Mouse (Mus musculus): ENCODE data around the gene Depdc5.
"Not testable (repeated sequence)": the region's sequence is repeated elsewhere in the genome, so short reads cannot be mapped to it uniquely, and the experiment has no call there.

Gene Depdc5

DNA sequence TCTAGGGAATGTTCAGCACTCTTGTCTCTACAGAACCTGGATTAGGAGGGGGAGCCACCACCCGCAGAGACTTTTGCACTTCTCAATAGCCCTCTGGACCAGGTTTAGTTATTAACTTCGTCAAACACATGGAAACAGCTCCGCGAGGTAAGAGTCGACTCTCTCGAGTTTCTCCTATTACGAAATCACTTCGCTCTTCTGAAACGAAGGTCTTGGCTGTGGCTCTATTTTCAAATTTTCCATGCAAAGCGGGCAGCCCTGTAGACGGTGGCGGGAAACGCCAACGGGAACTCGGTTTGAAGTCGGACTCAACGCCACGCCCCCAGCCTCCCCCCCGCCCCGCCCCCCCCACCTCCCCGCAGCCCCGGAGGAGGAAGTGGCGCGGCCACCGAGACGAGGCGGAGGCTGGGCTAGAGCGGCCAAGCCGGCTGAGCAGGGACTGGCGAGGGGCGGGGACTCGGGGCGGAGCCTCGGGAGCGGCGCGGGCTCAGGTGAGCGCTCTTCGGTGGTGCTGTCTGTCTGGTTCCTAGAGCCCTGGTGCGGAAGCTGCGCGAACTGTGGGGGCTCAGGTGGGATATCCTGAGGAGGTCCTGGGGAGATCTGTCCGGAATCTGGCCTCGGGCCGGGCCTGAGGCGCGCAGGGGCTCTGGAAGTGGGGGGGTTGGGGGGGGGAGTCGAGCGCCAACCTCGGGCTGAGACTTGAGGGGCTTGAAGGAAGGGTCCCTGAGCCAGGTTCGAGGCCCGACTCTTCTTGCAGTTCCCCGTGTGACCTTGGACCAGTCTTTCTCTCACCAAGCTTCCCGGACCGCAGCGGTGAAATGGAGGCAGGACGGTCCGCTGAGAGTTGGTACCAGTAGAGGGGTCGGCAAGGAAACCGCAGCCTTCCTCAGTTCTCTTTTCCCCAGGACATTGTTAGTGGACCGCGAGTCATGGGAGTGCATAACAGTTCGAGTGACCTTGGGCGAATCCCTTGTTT, at the start of gene Depdc5:
Gene Depdc5, plus strand, starts transcription at position 449 of the 976 bp plus-strand sequence.
- peak; percentile 97 for DNase-seq (ENCODE audit: low read depth, low spot score)

DNA sequence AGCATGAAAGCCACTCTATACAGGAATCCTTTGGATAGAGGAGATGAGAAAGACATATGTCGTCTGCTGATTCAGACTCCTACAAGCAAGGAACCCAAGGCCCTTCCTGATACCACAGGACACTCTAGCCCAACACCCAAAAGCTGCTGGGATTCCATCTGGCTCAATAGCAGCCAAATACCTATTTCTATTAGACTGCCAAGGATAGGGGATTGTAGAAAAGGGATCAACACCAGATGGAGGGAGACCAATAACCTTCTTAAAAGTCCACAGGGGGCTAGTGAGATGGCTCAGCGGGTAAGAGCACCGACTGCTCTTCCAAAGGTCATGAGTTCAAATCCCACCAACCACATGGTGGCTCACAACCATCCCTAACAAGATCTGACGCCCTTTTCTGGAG, 48.1 kb upstream of the Depdc5 start:
- peak; percentile 33 for DNase-seq (ENCODE audit: low read depth, low spot score)

DNA sequence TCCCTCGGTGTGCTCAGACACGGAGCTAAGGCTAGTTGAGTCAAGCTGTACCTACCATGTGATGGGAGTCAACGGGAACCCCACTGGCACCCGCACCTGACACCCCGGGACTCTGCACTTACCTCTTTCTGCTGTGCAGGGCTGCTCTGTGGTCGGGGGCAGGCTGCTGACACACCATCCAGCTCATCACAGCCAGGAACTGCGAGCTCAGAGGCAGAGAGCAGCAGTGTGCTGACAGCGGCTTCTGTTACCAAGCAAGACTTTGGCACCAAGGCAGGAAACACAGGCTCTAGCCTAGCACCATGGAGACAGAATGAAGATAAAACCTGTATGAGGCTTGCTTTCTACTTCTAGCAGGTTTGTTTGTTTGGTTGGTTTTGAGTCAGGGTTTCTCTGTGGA, 43.0 kb upstream of the Depdc5 start:
- peak; percentile 52 for DNase-seq (ENCODE audit: low read depth, low spot score)

DNA sequence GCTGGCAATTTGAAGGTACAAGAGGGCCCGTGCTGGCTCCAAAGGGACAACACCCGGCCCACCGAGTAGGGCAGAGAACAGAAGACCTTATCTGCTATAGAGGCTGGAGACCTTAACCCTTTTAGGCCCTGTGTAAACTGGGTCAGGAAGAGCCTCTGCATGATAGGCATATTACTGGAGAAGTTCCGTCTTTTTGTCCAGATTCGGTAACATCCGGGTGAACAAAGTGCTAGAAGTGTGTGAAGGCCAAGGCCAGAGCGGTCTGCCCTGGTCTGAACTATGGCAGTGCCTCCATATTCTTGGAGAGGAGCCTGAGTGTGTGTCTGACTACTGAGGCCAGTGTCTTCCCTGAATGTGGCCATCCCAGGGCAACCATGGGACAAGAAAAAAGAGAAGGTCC, 36.5 kb upstream of the Depdc5 start, which contains the start of gene Gm20671:
Gene Gm20671, minus strand, starts transcription at position 101 of the 400 bp plus-strand sequence.
- no peak for DNase-seq (ENCODE audit: low read depth, low spot score)

DNA sequence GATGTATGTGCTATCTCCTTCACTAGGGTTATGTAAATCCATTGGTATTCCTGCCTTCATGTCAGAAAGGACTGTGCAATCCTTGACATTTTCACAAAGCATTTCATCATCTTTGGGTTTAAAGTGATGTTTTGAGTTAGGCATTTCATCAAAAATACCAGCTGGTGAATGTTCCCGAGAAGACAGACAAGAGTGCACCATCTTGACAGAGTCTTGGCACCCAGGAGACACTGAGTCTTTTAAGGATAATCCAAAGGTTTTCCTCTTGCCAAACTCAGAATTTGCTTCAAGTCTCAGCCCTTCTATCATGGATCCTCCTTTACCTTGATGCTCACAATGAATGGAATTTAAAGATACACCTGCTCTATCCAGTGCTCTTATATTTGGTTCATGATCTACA, 34.7 kb upstream of the Depdc5 start:
- peak; percentile 29 for DNase-seq (ENCODE audit: low read depth, low spot score)

DNA sequence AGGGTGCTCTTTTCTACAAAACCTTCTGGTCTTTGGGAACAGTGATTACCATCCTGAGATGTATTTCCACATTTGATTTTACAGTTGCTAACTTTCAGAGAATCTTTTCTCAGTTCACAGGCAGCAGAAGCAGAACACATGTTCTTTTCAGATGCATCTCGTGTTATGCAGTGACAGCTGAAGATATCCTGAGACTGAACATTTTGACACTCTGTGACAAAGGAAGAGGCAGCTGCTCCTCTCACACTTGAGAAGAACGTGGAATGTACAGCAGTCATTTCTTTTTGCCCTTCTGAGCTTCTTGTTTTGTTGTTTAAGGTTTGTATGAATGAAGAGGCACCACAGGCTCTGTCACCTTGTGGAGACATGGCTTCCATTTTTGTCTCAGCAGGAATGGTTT, 33.4 kb upstream of the Depdc5 start:
- DNase-seq (ENCODE audit: low read depth, low spot score): peak; percentile 29

DNA sequence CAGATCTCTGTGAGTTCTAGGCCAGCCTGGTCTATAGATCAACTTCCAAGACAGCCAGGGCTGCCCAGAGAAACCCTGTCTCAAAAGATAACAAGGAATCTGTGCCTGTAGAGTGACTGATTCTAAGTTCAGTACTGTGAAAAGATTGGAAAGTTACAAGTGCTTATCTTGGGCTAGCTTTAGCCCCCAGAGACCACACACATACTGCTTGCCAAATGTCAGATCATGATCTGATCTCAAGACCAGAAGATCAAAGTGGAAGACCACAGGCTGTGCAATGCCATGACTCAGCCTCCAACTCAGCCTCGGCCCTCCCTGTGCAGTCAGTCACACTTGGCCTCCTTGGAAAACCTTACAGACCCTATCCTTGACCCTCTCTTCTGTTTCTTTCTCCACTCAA, 29.0 kb upstream of the Depdc5 start:
- DNase-seq (ENCODE audit: low read depth, low spot score): no peak

DNA sequence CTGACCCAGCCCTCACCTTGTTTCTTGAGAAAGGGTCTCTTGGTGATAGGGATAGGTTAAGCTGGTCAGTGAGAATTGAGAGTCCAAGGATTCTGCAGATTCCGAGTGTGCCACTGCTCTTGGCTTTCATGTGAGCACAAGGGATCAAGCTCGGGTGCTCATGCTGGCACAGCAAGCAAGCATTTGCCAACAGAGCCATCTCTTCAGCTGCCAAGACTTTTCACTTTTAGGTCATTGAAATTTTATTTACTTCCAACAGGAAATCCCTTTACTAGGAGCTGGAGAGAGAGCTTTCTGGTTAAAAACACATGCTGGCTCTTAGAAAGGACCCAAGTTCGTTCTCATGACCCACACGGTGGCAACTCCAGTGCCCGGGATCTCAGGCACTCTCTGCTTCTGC, 26.5 kb upstream of the Depdc5 start:
- DNase-seq (ENCODE audit: low read depth, low spot score): peak; percentile 33

DNA sequence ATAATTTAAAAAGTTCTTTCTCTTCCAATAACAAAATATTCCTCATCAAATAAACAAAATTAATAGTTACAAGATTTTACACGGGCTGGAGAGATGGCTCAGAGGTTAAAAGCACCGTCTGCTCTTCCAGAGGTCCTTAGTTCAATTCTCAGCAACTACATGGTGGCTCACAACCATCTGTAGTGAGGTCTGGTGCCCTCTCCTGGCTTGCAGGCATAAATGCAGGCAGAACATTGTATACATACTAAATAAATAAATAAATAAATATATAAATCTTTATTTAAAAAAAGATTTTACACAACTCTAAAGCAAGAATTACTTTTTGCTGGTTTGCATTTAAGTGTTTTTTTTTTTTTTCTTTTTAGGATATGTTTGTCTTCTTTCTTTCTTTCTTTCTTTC, 23.5 kb upstream of the Depdc5 start:
- no peak for DNase-seq (ENCODE audit: low read depth, low spot score)

DNA sequence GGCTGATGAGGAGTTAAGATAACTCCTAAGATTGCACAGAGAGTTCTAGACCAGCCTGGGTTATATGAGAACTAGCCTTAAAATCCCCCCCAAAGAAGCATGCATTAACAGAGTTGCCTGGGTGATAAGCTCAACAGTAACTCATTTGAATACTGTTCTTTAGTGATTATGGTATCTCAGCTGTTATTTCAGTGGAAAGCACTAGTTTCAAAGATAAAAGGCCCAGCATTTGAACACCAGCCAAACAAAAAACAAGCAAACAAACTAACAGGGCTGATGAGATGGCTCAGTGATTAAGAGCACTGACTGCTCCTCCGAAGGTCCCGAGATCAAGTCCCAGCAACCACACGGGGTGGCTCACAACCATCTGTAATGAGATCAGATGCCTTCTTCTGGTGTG, 14.3 kb upstream of the Depdc5 start:
- no peak for DNase-seq (ENCODE audit: low read depth, low spot score)

DNA sequence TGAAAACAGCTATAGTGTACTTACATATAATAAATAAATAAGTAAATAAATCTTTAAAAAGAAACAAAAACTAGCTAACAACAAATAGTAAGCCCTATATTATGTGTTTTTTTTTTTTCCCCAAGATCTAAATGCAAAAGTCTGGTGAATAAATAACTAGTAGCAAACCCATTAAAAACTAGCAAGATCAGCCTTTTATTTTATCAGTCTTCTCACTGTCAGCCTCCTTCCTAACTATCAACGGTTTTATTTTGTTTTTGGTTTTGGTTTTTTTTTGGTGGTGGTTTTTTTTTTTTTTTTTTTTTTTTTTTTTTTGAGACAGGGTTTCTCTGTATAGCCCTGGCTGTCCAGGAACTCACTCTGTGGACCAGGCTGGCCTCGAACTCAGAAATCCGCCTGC, 13.9 kb upstream of the Depdc5 start:
- not testable (repeated sequence) for DNase-seq (ENCODE audit: low read depth, low spot score)

DNA sequence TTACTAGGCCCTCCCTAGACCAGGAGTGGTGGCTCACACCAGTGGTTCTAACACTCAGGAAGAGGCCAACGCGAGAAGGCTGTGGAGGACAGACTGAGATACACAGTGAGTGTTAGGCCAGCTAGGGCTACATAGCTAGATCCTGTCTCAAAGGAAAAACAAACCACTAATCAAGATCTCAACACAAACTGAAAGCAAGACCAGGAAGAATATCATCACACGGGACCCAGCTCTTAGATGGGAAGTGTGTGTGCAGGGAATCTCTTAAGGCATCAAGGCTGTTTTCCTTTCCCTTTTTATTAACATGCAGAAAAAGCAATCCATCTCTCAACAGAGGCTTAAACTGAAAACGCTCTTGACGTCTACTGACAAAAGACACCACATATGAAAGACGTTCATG, 11.5 kb upstream of the Depdc5 start:
- DNase-seq (ENCODE audit: low read depth, low spot score): no peak

DNA sequence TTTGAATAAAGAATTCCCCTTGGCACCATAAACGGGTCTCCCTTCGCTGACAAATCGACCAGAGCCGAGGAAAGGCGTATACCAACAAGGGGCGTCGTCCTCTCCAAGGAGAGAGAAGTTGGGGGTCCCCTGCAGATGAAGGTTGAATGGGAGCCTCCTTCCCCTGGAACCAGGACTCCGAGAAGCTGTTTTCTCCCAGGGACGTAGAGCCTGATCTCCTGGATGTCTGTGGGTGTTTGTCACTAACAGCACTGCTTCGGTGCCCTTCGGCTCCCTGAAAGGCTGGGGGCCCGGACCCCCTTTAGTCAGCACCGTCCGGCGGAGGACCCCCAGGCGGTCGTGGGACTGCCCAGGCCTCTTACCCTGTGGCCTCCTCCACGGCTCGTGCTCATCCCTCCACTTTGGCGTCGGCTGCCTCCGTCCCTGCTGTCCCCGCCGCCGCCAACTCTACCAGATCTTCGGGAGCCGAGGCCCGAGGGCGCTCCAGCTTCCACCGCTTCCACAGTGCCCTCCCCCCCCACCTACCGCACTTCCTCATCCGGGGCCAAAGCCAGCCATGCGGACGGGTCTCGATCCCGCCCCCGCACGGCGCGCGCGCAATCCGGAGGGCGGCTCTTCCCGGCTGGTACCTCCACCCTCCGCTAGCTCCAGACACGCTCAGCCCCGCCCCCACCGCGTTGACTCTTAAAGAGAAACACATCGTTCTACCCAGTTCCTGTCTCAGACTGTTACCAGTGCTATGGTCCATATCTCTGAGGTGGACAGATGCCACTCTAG, 9.6 kb upstream of the Depdc5 start, which contains the start of gene Prr14l:
Gene Prr14l, minus strand, starts transcription at position 526 of the 777 bp plus-strand sequence.
- peak; percentile 98 for DNase-seq (ENCODE audit: low read depth, low spot score)

DNA sequence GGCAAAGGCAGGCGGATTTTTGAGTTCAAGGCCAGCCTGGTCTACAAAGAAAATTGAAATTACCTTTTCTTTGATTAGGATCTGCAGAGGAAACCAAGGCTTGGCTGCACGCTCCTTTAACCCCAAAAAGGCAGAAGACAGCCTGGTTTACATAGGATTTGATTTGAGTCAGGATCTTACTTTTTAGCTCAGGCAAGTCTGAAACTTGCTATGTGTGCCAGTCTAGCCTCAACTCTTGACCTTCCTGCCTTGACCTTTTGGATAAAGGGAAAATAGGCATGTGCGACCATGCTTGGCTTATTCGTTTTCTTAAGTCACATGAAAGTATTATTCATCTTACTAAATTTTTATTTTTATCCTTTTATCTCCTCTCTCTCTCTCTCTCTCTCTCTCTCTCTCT, 8.7 kb upstream of the Depdc5 start:
- no peak for DNase-seq (ENCODE audit: low read depth, low spot score)

DNA sequence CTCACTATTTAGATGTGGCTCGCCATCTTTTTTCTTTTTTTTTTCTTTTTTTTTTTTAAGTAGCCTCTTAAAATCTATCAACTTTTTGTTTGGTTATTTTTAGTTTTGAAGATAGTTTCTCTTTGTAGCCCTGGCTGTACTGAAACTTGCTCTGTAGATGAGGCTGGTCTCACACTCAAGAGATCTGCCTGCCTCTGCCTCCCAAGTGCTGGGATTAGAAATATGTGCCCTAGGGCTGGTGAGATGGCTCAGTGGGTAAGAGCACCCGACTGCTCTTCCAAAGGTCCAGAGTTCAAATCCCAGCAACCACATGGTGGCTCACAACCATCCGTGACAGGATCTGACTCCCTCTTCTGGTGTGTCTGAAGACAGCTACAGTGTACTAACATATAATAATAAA, 8.2 kb upstream of the Depdc5 start:
- not testable (repeated sequence) for DNase-seq (ENCODE audit: low read depth, low spot score)

DNA sequence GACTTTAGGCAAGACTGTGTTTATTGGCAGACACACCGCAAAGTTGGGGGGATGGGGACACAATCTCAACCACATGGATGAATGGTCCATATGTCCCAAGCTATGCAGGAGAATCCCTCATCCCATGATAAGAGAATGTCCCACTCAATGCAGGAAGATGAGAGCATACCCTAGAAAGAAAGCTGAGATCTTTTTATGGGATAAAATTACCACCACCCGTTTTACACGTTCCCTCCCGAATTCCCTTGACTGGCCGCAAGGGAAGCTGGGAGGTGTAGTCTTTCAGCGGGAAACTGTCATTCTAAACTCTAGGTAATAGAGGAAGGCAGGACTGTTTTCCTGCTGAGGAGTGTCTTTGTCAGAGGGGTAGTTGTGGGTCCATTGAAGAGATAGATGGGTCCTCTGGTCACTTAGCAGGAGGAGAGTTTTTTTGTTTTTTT, 5.7 kb upstream of the Depdc5 start:
- DNase-seq (ENCODE audit: low read depth, low spot score): peak; percentile 85

DNA sequence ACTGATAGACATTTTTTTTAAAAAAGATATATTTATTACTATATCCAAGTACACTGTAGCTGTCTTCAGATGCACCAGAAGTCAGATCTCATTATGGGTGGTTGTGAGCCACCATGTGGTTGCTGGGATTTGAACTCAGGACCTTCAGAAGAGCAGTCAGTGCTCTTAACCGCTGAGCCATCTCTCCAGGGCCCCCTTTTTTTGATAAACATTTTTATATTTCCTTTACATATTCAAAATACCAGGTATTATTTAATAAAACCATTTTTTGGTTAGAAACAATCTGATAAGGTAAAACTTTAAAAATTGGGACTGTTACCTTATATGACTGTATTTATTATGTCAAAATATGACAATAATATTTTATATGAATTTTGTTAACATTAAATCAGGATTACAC, 2.4 kb upstream of the Depdc5 start:
- DNase-seq (ENCODE audit: low read depth, low spot score): no peak

DNA sequence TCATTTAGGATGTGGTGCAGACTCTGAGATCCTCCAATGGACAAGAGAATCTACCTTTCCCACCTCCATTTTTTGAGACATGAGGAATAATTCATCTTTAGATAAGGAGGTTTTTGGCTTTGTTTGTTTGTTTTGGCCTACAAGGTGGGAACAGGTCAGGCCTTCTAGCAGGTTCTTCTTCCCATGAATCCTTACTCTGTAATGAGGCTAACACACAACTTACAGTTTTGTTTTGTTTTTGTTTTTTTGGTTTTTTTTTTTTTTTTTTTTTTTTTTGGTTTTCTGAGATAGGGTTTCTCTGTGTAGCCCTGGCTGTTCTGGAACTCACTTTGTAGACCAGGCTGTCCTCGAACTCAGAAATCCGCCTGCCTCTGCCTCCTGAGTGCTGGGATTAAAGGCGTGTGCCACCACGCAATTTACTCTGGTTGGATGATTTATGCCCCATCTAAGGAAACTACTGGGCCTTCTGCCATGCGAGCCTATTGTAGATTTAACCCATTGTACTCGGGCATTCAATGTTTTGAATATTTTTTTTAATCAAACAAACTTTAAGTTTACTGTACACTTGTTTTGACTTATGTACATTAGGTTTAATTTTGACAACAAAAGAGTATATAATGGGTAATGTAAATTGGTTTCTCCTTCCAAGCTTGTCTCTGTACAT, 900 bp upstream of the Depdc5 start:
- DNase-seq (ENCODE audit: low read depth, low spot score): no peak

DNA sequence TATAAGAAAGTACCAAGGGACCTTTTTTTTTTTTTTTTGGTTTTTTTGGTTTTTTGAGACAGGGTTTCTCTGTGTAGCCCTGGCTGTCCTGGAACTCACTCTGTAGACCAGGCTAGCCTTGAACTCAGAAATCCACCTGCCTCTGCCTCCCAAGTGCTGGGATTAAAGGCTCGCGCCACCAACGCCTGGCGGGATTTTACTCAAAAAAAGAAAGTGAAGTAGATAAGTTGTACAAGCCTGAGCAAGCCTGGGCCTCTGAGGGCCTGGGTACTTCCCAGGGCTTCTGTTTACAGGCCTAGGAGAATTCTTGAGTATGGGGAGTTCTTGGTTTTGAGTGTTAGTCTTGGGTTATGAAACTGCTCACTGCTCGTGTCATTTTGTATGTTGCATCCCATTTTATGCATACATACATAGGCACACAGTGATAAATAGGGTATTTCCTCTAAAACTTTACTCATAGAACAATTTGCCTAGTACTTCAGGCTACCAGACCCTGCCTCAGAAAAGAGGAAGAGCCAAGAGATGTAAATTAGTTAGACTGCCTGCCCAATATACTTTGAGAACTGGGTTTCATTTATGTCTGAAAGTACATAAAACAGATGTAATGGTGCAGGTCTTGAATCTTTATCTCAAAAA, 6.0 kb downstream of the Depdc5 start:
- DNase-seq (ENCODE audit: low read depth, low spot score): no peak

DNA sequence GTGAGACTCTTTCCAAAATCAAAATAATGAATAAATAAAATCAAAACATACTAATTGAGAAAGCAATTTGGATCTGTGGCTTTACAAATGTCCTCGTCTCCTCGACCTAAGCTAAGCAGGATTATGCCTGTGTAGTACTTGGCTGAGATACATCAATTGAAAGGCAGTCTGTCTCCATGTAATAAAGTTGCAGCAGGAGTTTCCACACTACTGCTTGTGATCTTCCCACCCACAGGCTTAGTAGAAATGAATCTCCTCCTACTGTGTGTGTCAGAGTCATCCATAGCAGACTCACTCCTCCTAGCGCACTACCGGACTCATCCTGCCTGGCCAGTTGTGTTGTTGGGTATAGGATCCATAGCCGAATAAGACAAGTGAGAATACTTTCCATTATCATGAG, 8.8 kb downstream of the Depdc5 start:
- no peak for DNase-seq (ENCODE audit: low read depth, low spot score)

DNA sequence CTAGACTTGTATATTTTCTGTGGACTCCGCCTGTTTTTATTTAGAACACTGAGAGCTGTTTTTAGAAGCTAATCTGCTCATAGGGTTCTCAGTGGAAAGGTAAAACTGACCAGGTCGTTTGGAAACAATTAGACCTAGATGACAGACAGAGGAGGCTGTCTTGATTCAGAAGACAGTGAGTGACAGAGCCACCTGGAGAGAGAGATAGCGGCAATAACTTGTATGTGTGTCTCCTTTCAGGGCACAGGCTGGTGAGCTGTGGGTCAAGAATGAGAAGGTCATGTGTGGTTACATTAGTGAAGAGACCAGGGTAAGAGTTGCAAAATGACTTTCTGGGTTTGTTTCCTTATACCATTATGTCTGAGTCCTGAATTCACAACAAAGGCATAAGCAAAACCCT, 23.2 kb downstream of the Depdc5 start:
- no peak for DNase-seq (ENCODE audit: low read depth, low spot score)

Measured in brain, adult 2 months (tissue).